Mouse (Mus musculus): ENCODE results near the gene Angptl7.

The Angptl7 gene

GRCm38 (mm10) chr4:148500410-148500867 lies at the start of gene Angptl7:
Gene Angptl7 (minus strand): TSS chr4:148500460.
- no peak for DNase-seq (ENCODE audit: extremely low read depth, low read depth)

GRCm38 (mm10) chr4:148549106-148549505 lies 48.8 kb upstream of the Angptl7 start:
- no peak for DNase-seq (ENCODE audit: extremely low read depth, low read depth)

GRCm38 (mm10) chr4:148535876-148536275 lies 35.6 kb upstream of the Angptl7 start:
- DNase-seq (ENCODE audit: extremely low read depth, low read depth): no peak

- DNase-seq (ENCODE audit: extremely low read depth, low read depth): no peak
These were observed 33.5 kb upstream of the Angptl7 start for GRCm38 (mm10) chr4:148533613-148534328.

GRCm38 (mm10) chr4:148532516-148532915 lies 32.3 kb upstream of the Angptl7 start:
- DNase-seq (ENCODE audit: extremely low read depth, low read depth): no peak

- no peak for DNase-seq (ENCODE audit: extremely low read depth, low read depth)
These were observed 31.1 kb upstream of the Angptl7 start for GRCm38 (mm10) chr4:148531341-148531740.

- DNase-seq (ENCODE audit: extremely low read depth, low read depth): no peak
These were observed 30.5 kb upstream of the Angptl7 start for GRCm38 (mm10) chr4:148530778-148531177.

GRCm38 (mm10) chr4:148530351-148530750 lies 30.1 kb upstream of the Angptl7 start:
- DNase-seq (ENCODE audit: extremely low read depth, low read depth): no peak

- DNase-seq (ENCODE audit: extremely low read depth, low read depth): no peak
These were observed 27.1 kb upstream of the Angptl7 start for GRCm38 (mm10) chr4:148527158-148527910.

- no peak for DNase-seq (ENCODE audit: extremely low read depth, low read depth)
These were observed 23.3 kb upstream of the Angptl7 start for GRCm38 (mm10) chr4:148523538-148523937.

- DNase-seq (ENCODE audit: extremely low read depth, low read depth): no peak
These were observed 18.1 kb upstream of the Angptl7 start for GRCm38 (mm10) chr4:148518235-148518795.

- no peak for DNase-seq (ENCODE audit: extremely low read depth, low read depth)
These were observed 17.5 kb upstream of the Angptl7 start for GRCm38 (mm10) chr4:148517809-148518208.

- peak; percentile 3 for DNase-seq (ENCODE audit: extremely low read depth, low read depth)
These were observed 15.1 kb upstream of the Angptl7 start for GRCm38 (mm10) chr4:148515313-148515712.

GRCm38 (mm10) chr4:148513021-148513559 lies 12.8 kb upstream of the Angptl7 start:
- DNase-seq (ENCODE audit: extremely low read depth, low read depth): no peak

- no peak for DNase-seq (ENCODE audit: extremely low read depth, low read depth)
These were observed 11.1 kb upstream of the Angptl7 start for GRCm38 (mm10) chr4:148511334-148511733.

GRCm38 (mm10) chr4:148510691-148511090 lies 10.4 kb upstream of the Angptl7 start:
- DNase-seq (ENCODE audit: extremely low read depth, low read depth): no peak

GRCm38 (mm10) chr4:148509450-148510084 lies 9.3 kb upstream of the Angptl7 start:
- DNase-seq (ENCODE audit: extremely low read depth, low read depth): no peak

GRCm38 (mm10) chr4:148508084-148508849 lies 8.0 kb upstream of the Angptl7 start:
- DNase-seq (ENCODE audit: extremely low read depth, low read depth): no peak

GRCm38 (mm10) chr4:148507585-148507984 lies 7.3 kb upstream of the Angptl7 start:
- no peak for DNase-seq (ENCODE audit: extremely low read depth, low read depth)

GRCm38 (mm10) chr4:148504497-148504959 lies 4.3 kb upstream of the Angptl7 start:
- no peak for DNase-seq (ENCODE audit: extremely low read depth, low read depth)
